ENCODE assay signal across 8 mouse cellular contexts in the genomic region with DNA sequence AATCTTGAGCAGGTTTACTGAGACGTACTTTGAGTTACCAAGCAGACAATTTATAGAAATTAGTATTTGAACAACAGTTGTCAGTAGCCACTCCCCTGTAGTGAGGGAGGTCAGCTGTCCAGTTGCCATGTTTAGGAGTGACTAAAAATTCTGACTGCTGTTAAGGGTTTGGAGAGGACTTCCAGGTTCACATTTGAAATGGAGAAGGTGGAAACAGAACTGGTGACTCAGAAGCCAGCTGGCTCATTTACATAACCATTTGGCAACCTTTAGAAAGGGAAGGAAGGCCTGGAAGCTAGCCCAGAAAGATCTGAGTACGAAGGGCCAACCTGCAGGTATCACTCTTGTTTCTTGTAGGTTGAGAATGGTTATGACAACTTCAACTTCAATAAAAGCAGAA.
DNase-seq lines count a peak whose midpoint lies in the region; ATAC-seq and TF ChIP-seq lines count a peak whose summit lies in the region.
"Had no signal": no experiment of that assay in that cellular context is flagged by ENCODE, and none has a peak within 500 bp of the region (broad histone marks: within the 10 kb centered on the region; RNA-seq: fewer than 3 reads in every experiment).

No protein-coding gene starts in this region.

- no peak overlapping the region for H3K4me2 ChIP-seq in midbrain, postnatal 0 days (ENCODE audit: low read depth, low read length, poor library complexity, severe bottlenecking)
- no peak overlapping the region for H3K4me2 ChIP-seq in neural tube, embryonic 15.5 days
- H3K4me2 ChIP-seq: lung, embryonic 15.5 days had no signal

- H3K4me1 ChIP-seq in midbrain, postnatal 0 days (ENCODE audit: insufficient read depth, low read length), result no peaks in the 10 kb centered on the region
- no peaks in the 10 kb centered on the region for H3K4me1 ChIP-seq in midbrain, embryonic 10.5 days
- H3K4me1 ChIP-seq in neural tube, embryonic 15.5 days, result peaks cover 27% of the 10 kb centered on the region

- no peaks in the 10 kb centered on the region for H3K9me3 ChIP-seq in midbrain, postnatal 0 days (ENCODE audit: low read length)
- H3K9me3 ChIP-seq in midbrain, embryonic 10.5 days (replicated peaks), result no peaks in the 10 kb centered on the region
- H3K9me3 ChIP-seq in neural tube, embryonic 15.5 days (replicated peaks), result no peaks in the 10 kb centered on the region
- H3K9me3 ChIP-seq: lung, embryonic 15.5 days had no signal

- no peak overlapping the region for H3K9ac ChIP-seq in midbrain, postnatal 0 days (replicated peaks; ENCODE audit: low read length, poor library complexity, severe bottlenecking)
- H3K9ac ChIP-seq in neural tube, embryonic 15.5 days (replicated peaks), result no peak overlapping the region
- H3K9ac ChIP-seq: lung, embryonic 15.5 days had no signal

- no peaks in the 10 kb centered on the region for H3K27me3 ChIP-seq in midbrain, postnatal 0 days (ENCODE audit: insufficient read depth, low read length)
- H3K27me3 ChIP-seq in midbrain, embryonic 10.5 days (ENCODE audit: low read depth, poor library complexity, severe bottlenecking), result no peaks in the 10 kb centered on the region
- H3K27me3 ChIP-seq in neural tube, embryonic 15.5 days (replicated peaks), result no peaks in the 10 kb centered on the region
- H3K27me3 ChIP-seq: lung, embryonic 15.5 days had no signal

- H3K4me3 ChIP-seq in midbrain, postnatal 0 days (ENCODE audit: low read depth, low read length), result no peak overlapping the region
- H3K4me3 ChIP-seq in midbrain, embryonic 10.5 days, result no peak overlapping the region
- H3K4me3 ChIP-seq in neural tube, embryonic 15.5 days (replicated peaks), result no peak overlapping the region
- H3K4me3 ChIP-seq: lung, embryonic 15.5 days had no signal

- WGBS in midbrain, postnatal 0 days, result 64% methylated on average over 2 of the region's 2 CpGs
- 89% methylated on average over 2 of the region's 2 CpGs for WGBS in midbrain, embryonic 10.5 days
- WGBS in neural tube, embryonic 15.5 days, result 69% methylated on average over 2 of the region's 2 CpGs

- no peak overlapping the region for H3K27ac ChIP-seq in midbrain, postnatal 0 days (ENCODE audit: low read depth, low read length)
- H3K27ac ChIP-seq in midbrain, embryonic 10.5 days (replicated peaks), result no peak overlapping the region
- no peak overlapping the region for H3K27ac ChIP-seq in neural tube, embryonic 15.5 days (replicated peaks)
- H3K27ac ChIP-seq: lung, embryonic 15.5 days had no signal

- ATAC-seq in midbrain, postnatal 0 days (ENCODE audit: low FRiP score), result no peak
- no peak for ATAC-seq in neural tube, embryonic 15.5 days (ENCODE audit: low FRiP score)

- no peak for TF ChIP-seq CTCF in midbrain, postnatal 0 days (IDR thresholded peaks at IDR 0.05)

- intact Hi-C loops in left cerebral cortex, postnatal 25 days (cut with DNase I), result no loop called here

- 0 out of 2 replicates have a peak, but pooled peaks cover 5% of the 10 kb centered on the region for H3K36me3 ChIP-seq in midbrain, postnatal 0 days (ENCODE audit: insufficient read depth, low read length)
- H3K36me3 ChIP-seq in midbrain, embryonic 10.5 days, result peaks cover 82% of the 10 kb centered on the region
- 0 out of 2 replicates have a peak, but pooled peaks cover 3% of the 10 kb centered on the region for H3K36me3 ChIP-seq in neural tube, embryonic 15.5 days

- peak; percentile 69 for DNase-seq in midbrain, postnatal 0 days (ENCODE audit: low spot score)
- no peak for DNase-seq in midbrain, embryonic 10.5 days (ENCODE audit: low spot score)
- DNase-seq in cerebellum, adult 11-12 months, result peak; percentile 92
- peak; percentile 66 for DNase-seq in gonadal fat pad, adult 2 months (ENCODE audit: low read depth)
- DNase-seq in left cerebral cortex, postnatal 25 days (ENCODE audit: low spot score in 2 of 2), result peak; percentile 70 to 96
- DNase-seq in B cell, adult 2 months, result no peak

Comparison
In these comparisons a context has a peak if more than half of its experiments do, and no peak if none do; other contexts are left out.
1. DNase-seq: peak in midbrain, postnatal 0 days (single experiment), cerebellum, adult 11-12 months (single experiment), gonadal fat pad, adult 2 months (single experiment) and left cerebral cortex, postnatal 25 days (2 of 2); none in midbrain, embryonic 10.5 days (single experiment) and B cell, adult 2 months (0 of 2).